Mouse (Mus musculus) macrophage (primary cell): ENCODE measurements at regions not wholly inside any gene's neighbourhood (a gene's known extent, or its start where the extent isn't known, plus 50 kb on each side); places are given as distances from the start of the nearest gene placed in this dataset.

Source experiments
- H3K27ac ChIP-seq: fragments of 350-480 bp; formaldehyde crosslinking; 2 replicates; pipeline ENCODE4 v1.9.0; 2021
- H3K36me3 ChIP-seq: fragments of 350-480 bp; formaldehyde crosslinking; 2 replicates; pipeline ENCODE4 v1.9.0; 2021; ENCODE audit errors: inconsistent target
- H3K4me3 ChIP-seq: fragments of 350-480 bp; formaldehyde crosslinking; 2 replicates; pipeline ENCODE4 v1.9.0; 2021; ENCODE audit errors: inconsistent target
- H3K79me2 ChIP-seq: fragments of 350-480 bp; formaldehyde crosslinking; 2 replicates; pipeline ENCODE4 v1.9.0; 2021; ENCODE audit errors: inconsistent target
- WGBS: methylation state at CpG from one replicate; pipeline ENCODE4 v1.1.7; 2026; ENCODE audit warnings: inconsistent platforms; ENCODE audit not compliant: missing documents; 5-methylcytosine and 5-hydroxymethylcytosine counted together

DNA sequence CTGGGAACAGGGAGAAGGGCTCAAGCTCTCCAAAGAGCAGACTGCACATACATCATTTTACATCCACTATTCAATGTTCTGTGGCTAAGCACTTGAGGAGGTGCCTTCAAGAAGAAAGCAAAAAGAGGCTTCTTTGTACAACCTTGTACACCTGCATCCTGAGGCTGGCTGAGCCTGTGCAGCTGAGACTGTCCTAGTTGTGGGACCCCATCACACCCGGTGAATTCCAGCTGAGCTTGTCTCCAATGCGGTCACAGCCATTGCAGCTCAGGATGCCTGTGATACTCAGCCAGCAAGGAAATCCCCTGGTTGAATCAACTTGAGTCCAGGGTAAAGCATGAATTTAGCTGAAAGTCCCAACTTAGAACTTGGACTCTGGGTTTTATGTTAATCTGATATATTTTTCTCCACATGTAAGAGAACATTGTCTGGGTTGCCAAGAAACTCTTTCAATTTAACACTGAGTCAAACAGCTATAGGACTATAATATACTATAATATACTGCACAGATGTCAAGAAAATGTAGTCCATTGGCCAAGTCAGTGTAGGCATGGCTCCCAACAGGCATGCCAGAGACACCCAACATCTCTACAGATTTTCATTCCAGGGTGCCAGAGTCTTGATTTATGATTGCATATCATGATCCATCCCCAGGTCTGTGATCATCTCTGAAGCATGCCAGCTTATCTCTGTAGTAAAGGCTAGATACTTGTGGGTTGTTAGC is 599.2 kb downstream of the Pard3 start:
- H3K79me2 ChIP-seq: no peaks in the 10 kb centered on the region
- H3K27ac ChIP-seq: no peak overlapping the region
- WGBS: 91% methylated on average over 2 of the region's 2 CpGs
- no peak overlapping the region for H3K4me3 ChIP-seq
- H3K36me3 ChIP-seq: no peaks in the 10 kb centered on the region

DNA sequence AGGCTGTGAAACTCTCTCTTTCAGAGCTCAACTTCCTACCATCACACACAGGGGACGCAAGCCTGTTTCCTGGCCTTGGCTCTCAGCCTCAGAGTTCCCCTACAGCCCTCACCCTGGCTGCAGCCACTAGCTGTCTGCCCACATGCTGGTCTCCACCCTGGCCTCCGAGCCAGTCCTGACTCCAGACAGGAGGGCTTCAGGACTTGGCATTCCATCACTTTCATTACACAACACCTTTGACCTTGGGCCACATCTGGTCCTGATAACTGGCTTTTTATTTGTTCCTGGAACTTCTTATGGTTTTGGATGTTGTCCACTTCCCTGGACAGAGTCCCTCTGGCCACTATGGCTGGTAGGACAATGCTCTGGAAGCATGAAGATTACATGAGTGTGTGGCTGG is 602.9 kb downstream of the Pard3 start:
- no peaks in the 10 kb centered on the region for H3K36me3 ChIP-seq
- WGBS: 71% methylated on average over 2 of the region's 2 CpGs

DNA sequence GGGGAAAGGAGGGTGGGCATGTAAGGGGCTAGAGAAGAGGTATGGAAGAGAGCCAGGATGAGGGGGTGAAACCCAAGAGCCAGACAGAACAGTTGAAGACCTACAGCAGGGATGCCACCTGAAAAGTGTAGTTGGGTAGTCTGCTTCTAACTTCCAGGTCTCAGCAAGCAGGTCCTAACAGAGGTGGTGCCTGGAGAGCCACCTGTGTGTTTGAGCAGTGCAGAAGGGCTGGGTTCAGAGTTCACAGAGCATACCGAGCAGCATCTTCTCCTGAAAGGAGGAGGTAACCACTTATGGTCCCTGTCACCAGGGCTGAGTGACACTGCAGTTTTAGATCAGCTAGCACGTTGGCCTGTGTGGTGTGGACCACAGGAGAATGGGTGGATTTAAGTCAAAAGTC is 605.3 kb downstream of the Pard3 start:
- Histone ChIP-seq H3K36me3 (no peaks in the 10 kb centered on the region), H3K4me3 (no peak overlapping the region), H3K79me2 (no peaks in the 10 kb centered on the region), H3K27ac (no peak overlapping the region)
- 49% methylated on average over 2 of the region's 2 CpGs for WGBS

More for the DNA sequence above, 602.9 kb downstream of the Pard3 start:
- no peak overlapping the region for H3K27ac ChIP-seq
- no peak overlapping the region for H3K4me3 ChIP-seq
- no peaks in the 10 kb centered on the region for H3K79me2 ChIP-seq

DNA sequence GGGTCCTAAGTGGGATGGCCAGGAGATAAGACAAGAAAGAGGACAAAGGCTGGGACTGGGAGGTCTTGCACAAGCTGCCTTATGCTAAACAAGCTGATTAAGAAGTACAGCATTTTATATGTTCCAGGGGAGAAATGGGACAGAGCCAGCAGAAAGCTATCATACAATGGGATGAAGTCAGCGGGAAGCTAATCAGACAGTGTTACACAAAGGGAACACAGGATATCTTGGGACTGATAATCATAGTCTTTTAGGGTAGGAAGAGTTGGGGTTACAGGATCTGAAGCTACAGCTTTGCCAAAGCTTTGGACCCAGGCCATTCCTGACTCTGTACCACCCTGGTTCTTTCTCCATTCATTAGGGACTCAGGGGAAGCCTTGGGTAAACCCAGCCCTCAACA is 610.4 kb downstream of the Pard3 start:
- H3K4me3 ChIP-seq: no peak overlapping the region

DNA sequence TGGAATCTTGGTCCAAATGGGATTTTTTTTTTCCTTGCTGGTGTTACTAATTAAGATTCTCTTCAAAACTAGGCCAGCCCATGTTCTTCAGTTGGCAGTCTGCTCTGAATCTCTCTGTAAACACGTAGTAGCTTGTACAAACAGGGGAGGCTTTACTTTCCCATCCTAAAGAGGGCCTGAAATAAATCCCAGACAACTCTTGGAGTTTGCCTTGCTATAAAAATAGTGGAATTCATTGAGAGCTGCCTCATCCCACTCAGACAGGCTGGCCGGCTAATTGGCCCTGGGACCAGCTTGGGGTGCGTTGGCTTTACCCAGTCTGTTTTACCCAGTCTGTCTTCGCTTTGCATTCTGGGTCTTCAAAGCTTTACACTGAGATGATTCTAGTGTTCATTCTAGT is 611.7 kb downstream of the Pard3 start:
- Histone ChIP-seq H3K36me3 (no peaks in the 10 kb centered on the region), H3K27ac (no peak overlapping the region), H3K79me2 (no peaks in the 10 kb centered on the region), H3K4me3 (no peak overlapping the region)
- 92% methylated on average over 4 of the region's 4 CpGs for WGBS

More for the DNA sequence above, 610.4 kb downstream of the Pard3 start:
- H3K79me2 ChIP-seq: no peaks in the 10 kb centered on the region
- H3K27ac ChIP-seq: no peak overlapping the region
- no peaks in the 10 kb centered on the region for H3K36me3 ChIP-seq
- 73% methylated on average over 1 of the region's 1 CpGs for WGBS

DNA sequence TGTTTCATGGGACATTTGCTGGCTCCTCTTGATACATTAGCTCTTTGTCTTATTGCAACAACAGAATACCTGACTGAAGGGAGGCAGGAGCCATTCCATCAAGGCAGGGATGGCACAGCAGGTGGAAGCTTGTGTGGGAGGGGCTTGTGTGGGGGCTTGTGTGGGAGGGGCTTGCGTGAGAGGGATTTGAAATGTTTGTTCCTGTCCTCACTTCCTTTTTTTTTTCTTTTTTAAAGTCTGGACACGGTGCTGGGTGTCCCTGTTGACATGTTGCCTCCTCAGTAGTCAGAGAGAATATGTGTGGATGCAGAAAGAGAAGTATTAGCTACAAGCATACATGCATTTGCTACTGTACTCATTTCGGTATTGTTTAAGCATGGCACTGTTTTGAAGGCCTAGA is 616.5 kb downstream of the Pard3 start:
- no peak overlapping the region for H3K27ac ChIP-seq
- 39% methylated on average over 3 of the region's 3 CpGs for WGBS
- no peaks in the 10 kb centered on the region for H3K36me3 ChIP-seq
- H3K79me2 ChIP-seq: no peaks in the 10 kb centered on the region
- no peak overlapping the region for H3K4me3 ChIP-seq

DNA sequence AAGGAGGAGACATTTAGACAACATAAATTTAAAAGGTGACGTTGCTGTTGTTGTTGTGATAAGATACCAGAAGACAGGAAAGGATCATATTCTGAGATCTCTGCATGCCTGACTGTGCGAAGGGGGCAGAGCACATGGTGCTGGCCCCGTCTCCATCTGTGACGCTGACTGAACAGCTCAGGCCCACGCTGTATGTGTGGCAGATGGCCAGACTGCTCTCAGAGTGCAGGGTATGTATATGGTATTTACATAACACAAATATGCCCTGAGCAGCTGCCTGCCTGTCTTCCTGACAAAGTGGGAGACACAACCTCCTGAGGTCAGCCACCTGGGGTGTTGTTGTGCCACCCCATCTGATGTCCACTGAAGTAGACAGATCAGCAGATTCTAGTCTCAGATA is 620.5 kb downstream of the Pard3 start:
- Histone ChIP-seq H3K36me3 (no peaks in the 10 kb centered on the region), H3K4me3 (no peak overlapping the region), H3K27ac (no peak overlapping the region), H3K79me2 (no peaks in the 10 kb centered on the region)
- 88% methylated on average over 5 of the region's 5 CpGs for whole genome bisulfite sequencing

DNA sequence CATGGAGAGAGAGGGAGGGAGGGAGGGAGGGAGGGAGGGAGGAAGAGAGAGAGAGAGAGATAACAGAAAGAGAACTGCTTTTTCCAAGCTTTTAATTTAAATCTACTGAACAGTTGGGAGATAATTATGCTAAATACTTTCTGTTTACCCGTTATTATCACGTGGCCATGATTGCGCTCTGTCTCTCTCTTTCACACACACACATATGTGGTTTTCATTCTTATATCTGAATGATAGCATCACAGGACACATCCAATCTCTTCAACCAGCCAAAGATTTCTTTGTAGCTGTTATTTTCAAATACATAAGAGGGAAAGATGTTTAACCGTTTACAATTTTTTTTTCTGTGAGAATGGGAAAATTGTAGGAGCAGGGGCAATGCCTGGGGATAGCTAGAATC is 627.1 kb downstream of the Pard3 start:
- 92% methylated on average over 4 of the region's 4 CpGs for WGBS
- Histone ChIP-seq H3K27ac (no peak overlapping the region), H3K36me3 (no peaks in the 10 kb centered on the region), H3K4me3 (no peak overlapping the region), H3K79me2 (no peaks in the 10 kb centered on the region)

DNA sequence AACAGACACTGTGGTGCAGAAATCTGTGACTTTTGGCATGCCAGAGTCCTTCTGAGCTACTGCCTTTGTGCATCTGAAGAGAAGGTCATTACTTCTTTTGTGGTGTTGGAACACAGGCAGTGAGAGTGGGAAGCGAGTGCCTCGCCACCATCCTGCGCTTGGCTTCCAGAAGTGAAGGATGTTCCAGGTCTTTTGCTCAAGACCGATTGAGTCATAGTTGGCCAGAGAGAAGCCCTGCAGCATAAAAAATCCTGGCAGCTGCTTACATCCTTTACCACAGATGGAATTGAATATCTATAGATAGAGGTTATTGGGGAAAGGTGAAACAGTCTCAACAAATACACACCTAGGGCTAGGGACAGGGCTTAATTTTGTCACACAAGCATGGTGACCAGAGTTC is 634.7 kb downstream of the Pard3 start:
- Histone ChIP-seq H3K4me3 (no peak overlapping the region), H3K36me3 (no peaks in the 10 kb centered on the region), H3K27ac (no peak overlapping the region), H3K79me2 (no peaks in the 10 kb centered on the region)
- WGBS: 100% methylated on average over 4 of the region's 4 CpGs

DNA sequence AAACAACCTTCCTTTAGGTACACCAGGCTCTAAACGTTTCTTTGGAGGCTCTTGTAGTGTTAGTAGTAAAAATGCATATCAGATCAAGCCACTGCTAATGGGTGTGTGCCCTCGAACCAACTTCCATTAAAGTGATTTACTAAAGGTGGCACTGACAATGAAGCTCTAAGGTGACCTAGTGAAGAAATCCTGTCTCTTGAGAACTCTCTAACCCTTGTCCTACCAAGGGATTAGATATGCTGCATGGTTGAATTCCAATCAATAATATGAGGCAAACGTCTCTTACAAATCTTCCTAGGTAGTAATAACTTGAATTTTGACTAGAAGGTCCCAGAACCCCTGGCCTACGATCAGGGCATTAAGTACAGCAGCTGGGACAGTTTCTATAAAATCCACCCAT is 640.7 kb downstream of the Pard3 start:
- H3K36me3 ChIP-seq: no peaks in the 10 kb centered on the region
- no peaks in the 10 kb centered on the region for H3K79me2 ChIP-seq
- H3K4me3 ChIP-seq: no peak overlapping the region
- no peak overlapping the region for H3K27ac ChIP-seq
- WGBS: 86% methylated on average over 4 of the region's 4 CpGs

DNA sequence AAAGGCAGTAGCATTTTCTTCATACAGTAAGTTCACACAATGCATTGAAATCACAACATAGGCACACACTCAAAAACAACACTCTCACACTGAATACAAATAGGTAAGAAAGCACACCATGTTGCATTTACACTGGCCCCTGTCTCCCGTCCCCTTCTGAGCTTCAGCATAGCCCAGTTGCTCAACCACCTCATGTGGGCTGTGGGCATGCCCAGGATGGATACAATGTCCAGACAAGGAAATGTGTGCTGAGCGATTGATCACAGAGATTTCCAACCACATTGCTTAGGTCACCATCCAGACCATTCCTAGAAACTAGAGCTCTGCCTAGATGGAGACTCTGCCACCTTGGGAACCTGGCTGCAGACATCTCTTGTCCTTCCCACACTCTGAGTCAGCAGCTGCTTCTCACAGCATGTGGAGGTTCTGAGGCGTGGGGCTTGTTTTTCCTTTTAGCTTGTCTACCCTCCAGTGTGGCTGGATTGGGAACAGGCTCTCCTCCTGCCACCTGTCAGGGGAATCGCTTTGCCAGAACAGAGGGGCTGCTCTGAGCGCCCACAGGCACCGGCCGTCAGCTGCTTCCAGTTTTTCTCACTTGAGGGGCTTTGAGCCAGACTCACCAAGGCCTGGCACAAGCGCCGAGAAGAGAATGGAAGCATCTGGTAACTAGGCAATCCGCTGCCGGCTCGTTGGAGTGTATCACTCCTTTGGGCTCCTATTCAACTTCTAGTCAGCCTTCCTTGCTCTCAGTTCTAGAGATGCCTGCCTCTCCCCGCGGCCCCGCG is 642.5 kb downstream of the Pard3 start:
- H3K79me2 ChIP-seq: no peaks in the 10 kb centered on the region
- WGBS: 87% methylated on average over 16 of the region's 16 CpGs
- H3K27ac ChIP-seq: no peak overlapping the region
- H3K36me3 ChIP-seq: no peaks in the 10 kb centered on the region
- no peak overlapping the region for H3K4me3 ChIP-seq

DNA sequence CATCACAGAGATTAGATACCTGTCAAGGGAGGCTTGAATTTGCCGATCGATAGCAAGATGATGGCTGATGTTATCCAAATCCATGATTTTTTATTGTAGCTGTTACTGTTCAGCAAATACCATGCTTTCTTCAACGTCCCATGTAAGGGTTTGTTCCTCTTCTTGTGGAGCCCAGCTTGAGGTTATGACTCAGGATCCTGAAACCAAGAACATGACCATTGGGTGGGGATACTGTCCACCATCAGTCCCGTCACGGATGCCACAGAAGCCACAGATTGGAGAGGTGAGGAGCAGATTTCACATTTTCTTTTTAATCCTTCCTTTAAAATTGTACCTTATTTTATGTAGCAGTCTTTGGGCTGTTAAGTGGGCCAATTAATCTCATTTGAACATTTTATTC is 645.7 kb downstream of the Pard3 start:
- 36% methylated on average over 5 of the region's 5 CpGs for WGBS
- no peaks in the 10 kb centered on the region for H3K79me2 ChIP-seq
- no peaks in the 10 kb centered on the region for H3K36me3 ChIP-seq
- no peak overlapping the region for H3K4me3 ChIP-seq
- no peak overlapping the region for H3K27ac ChIP-seq

DNA sequence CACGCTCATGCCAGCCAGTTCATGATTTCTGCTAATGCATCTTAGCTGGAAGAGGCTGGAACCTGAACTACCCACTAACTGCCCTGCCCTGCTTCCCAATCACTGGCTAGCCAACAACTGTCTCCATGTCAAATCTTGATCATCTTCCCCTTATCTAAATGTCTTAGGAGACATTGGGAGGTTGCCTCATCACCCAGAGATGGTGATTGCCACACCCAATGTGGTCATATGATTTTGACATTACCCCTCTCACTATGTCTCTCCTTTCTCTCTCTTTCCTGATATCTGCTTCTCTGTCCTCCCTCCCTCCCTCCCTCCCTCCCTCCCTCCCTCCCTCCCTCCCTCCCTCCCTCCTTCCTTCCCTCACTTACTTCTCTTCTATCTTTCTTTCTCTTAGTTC is 643.3 kb upstream of the Nrp1 start:
- 94% methylated on average over 1 of the region's 1 CpGs for WGBS
- H3K27ac ChIP-seq: no peak overlapping the region
- H3K36me3 ChIP-seq: no peaks in the 10 kb centered on the region
- H3K4me3 ChIP-seq: no peak overlapping the region
- no peaks in the 10 kb centered on the region for H3K79me2 ChIP-seq

DNA sequence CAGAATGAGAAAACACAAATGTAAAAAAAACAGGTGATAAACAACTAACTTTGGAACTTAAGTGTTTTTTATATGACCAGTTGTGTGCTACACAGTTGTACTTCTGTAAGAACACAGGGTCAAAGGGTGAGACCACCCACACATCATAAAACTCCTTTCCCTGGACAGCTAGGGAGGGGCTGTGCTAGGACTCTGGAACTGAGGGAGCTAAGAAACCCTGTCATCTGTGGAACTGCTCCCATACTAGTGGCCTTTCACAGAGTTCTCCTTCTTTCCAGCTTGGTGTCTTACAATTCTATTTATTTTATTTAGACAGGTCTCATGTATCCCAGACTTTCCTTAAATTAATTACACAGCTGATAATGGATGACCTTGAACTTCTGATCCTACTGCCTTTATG is 640.4 kb upstream of the Nrp1 start:
- no peak overlapping the region for H3K27ac ChIP-seq

DNA sequence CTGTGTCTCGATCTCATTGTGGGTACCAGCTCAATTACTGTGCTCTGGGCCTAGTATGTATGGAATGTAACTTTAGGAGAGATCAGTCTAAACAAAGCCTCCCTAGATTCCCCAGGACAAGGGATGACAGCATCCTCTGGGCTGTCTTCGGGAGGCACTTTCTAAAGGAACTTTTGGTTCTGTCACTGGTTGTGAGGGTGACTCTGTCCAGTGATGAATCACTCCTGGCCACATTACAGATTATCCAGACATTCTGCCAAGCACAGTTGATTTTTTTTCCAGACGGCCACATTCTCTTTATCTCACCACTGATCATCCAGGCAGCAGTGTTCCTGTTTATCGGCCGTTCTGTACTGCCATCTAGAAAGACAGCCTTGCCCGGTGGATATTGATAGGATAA is 638.5 kb upstream of the Nrp1 start:
- WGBS: 56% methylated on average over 6 of the region's 6 CpGs
- H3K27ac ChIP-seq: no peak overlapping the region
- no peak overlapping the region for H3K4me3 ChIP-seq
- no peaks in the 10 kb centered on the region for H3K79me2 ChIP-seq
- H3K36me3 ChIP-seq: no peaks in the 10 kb centered on the region

More for the DNA sequence above, 640.4 kb upstream of the Nrp1 start:
- Histone ChIP-seq H3K79me2 (no peaks in the 10 kb centered on the region), H3K36me3 (no peaks in the 10 kb centered on the region), H3K4me3 (no peak overlapping the region)
